Mouse (Mus musculus): ENCODE data around the gene Ddx3x. TPM values are rescaled to one million over a fixed set of nuclear protein-coding genes. Genes with fewer than 3 reads are reported as not detected.
A peak's percentile ranks its signal among the peaks of the same experiment; 100 is the strongest.

The Ddx3x gene
- polyA plus RNA-seq, 1 experiment from 2014 or later = 196 TPM

GRCm38 (mm10) chrX:13241426-13242319 lies 39.1 kb upstream of the Ddx3x start:
- peak overlapping the region; percentile 30 for H3K4me3 ChIP-seq (ENCODE audit: low read depth, low read length)
- H3K27ac ChIP-seq (ENCODE audit: low read depth, low read length) = peak overlapping the region; percentile 96
- peak; percentile 92 for DNase-seq (ENCODE audit: low spot score, missing footprints)
- H3K4me2 ChIP-seq = peak overlapping the region; percentile 57
- peak overlapping the region; percentile 74 for H3K9ac ChIP-seq (ENCODE audit: low read length)
- H3K27me3 ChIP-seq (ENCODE audit: control insufficient read depth, insufficient read depth, low read length) = peaks cover 4% of the 10 kb centered on the region
- H3K36me3 ChIP-seq (ENCODE audit: control insufficient read depth, insufficient read depth, low read length) = no peaks in the 10 kb centered on the region
- H3K9me3 ChIP-seq (ENCODE audit: control insufficient read depth, low read length) = no peaks in the 10 kb centered on the region
- WGBS = 13% methylated on average over 21 of the region's 21 CpGs
- peak; percentile 52 for ATAC-seq (ENCODE audit: low FRiP score)
- peaks cover 3% of the 10 kb centered on the region; the same call in 1 of the 2 replicates for H3K4me1 ChIP-seq (ENCODE audit: control insufficient read depth, insufficient read depth, low read length)

GRCm38 (mm10) chrX:13242320-13243096 lies 38.3 kb upstream of the Ddx3x start:
- peaks cover 3% of the 10 kb centered on the region; the same call in 1 of the 2 replicates for H3K4me1 ChIP-seq (ENCODE audit: control insufficient read depth, insufficient read depth, low read length)
- no peaks in the 10 kb centered on the region for H3K9me3 ChIP-seq (ENCODE audit: control insufficient read depth, low read length)
- peak overlapping the region; percentile 96 for H3K27ac ChIP-seq (ENCODE audit: low read depth, low read length)
- peak overlapping the region; percentile 57 for H3K4me2 ChIP-seq
- DNase-seq (ENCODE audit: low spot score, missing footprints) = peak; percentile 96
- H3K4me3 ChIP-seq (ENCODE audit: low read depth, low read length) = peak overlapping the region; percentile 30
- peaks cover 4% of the 10 kb centered on the region for H3K27me3 ChIP-seq (ENCODE audit: control insufficient read depth, insufficient read depth, low read length)
- peak; percentile 96 for ATAC-seq (ENCODE audit: low FRiP score)
- H3K36me3 ChIP-seq (ENCODE audit: control insufficient read depth, insufficient read depth, low read length) = no peaks in the 10 kb centered on the region
- H3K9ac ChIP-seq (ENCODE audit: low read length) = peak overlapping the region; percentile 74
- WGBS = 19% methylated on average over 24 of the region's 24 CpGs

DNA sequence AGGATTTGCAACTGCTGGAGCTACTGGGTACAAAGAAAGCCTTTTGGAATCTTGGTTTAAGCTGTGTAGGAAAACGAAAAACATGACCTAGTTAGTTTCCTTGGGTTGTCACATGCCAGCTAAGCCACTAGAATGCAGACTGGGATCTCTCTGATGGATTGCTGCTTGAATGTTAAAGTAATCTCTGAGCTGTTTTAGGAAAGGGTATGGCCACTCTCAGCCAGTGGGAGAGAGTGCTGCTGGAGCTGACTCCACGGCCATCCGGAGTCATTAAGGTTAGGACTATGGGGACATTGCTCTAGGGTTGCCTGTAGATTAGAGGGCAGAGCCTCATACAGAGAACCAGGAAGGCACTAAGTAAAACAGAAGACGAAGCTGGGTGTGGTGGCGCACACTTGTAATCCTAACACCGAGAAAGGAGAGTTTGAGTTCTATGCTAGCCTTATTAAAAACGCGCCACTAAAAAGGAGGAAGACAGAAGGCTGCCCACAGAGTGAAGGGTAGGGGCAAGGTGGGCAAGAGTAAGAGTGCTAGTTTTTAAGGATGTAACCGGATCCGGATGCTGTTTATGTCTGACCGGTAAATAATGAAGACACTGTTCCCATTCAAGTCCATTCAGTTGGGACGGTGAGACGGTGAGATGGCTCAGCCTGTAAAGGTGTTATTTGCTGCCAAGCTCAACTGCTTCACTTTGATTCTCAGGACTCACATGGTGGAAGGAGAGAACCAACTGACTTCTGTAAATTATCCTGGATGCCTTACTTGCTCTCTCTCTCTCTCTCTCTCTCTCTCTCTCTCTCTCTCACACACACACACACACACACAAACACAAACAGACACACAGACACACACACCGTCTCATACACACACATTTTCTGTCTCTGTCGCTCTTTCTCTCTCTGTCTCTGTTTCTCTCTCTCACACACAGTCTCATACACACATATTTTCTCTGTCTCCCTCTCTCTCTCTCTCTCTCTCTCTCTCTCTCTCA lies 37.3 kb upstream of the Ddx3x start:
- H3K4me1 ChIP-seq (ENCODE audit: control insufficient read depth, insufficient read depth, low read length) = peaks cover 3% of the 10 kb centered on the region; the same call in 1 of the 2 replicates
- H3K36me3 ChIP-seq (ENCODE audit: control insufficient read depth, insufficient read depth, low read length) = no peaks in the 10 kb centered on the region
- ATAC-seq (ENCODE audit: low FRiP score) = peak; percentile 65
- 30% methylated on average over 15 of the region's 15 CpGs for WGBS
- H3K9ac ChIP-seq (ENCODE audit: low read length) = peak overlapping the region; percentile 74
- peak overlapping the region; percentile 57 for H3K4me2 ChIP-seq
- H3K9me3 ChIP-seq (ENCODE audit: control insufficient read depth, low read length) = no peaks in the 10 kb centered on the region
- peak overlapping the region; percentile 96 for H3K27ac ChIP-seq (ENCODE audit: low read depth, low read length)
- DNase-seq (ENCODE audit: low spot score, missing footprints) = peak; percentile 87
- H3K4me3 ChIP-seq (ENCODE audit: low read depth, low read length) = peak overlapping the region; percentile 30
- peaks cover 4% of the 10 kb centered on the region for H3K27me3 ChIP-seq (ENCODE audit: control insufficient read depth, insufficient read depth, low read length)

- Histone ChIP-seq H3K4me2 (no peak overlapping the region), H3K9me3 (ENCODE audit: control insufficient read depth, low read length) (no peaks in the 10 kb centered on the region), H3K4me1 (ENCODE audit: control insufficient read depth, insufficient read depth, low read length) (peaks cover 3% of the 10 kb centered on the region; the same call in 1 of the 2 replicates), H3K27ac (ENCODE audit: low read depth, low read length) (no peak overlapping the region), H3K36me3 (ENCODE audit: control insufficient read depth, insufficient read depth, low read length) (no peaks in the 10 kb centered on the region), H3K27me3 (ENCODE audit: control insufficient read depth, insufficient read depth, low read length) (peaks cover 4% of the 10 kb centered on the region), H3K4me3 (ENCODE audit: low read depth, low read length) (no peak overlapping the region), H3K9ac (ENCODE audit: low read length) (no peak overlapping the region)
- DNase-seq (ENCODE audit: low spot score, missing footprints) (no peak), ATAC-seq (ENCODE audit: low FRiP score) (no peak)
These were observed 36.2 kb upstream of the Ddx3x start for GRCm38 (mm10) chrX:13244588-13244987.

DNA sequence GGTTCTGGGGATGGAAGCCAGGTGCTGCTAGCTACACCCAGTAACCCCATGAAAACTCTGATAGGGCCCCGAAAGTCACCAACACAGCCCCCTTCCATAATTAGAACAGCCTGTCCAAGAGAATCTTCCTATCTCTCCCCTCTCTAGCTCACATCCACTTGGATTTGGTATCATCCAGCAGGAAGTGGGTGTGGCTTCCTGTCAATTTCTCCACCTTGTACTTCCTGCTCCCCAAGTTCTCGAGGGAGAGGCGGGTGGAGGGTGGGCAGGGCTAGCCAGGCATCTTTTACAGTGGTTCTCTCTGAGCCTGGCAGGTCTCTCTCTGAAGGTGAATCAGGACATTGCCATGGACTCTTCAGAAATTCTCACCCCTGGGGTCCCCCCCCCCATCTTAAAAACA lies 35.7 kb upstream of the Ddx3x start:
- no peak overlapping the region for H3K4me2 ChIP-seq
- no peak overlapping the region for H3K4me3 ChIP-seq (ENCODE audit: low read depth, low read length)
- no peak overlapping the region for H3K9ac ChIP-seq (ENCODE audit: low read length)
- no peaks in the 10 kb centered on the region for H3K9me3 ChIP-seq (ENCODE audit: control insufficient read depth, low read length)
- peaks cover 4% of the 10 kb centered on the region for H3K27me3 ChIP-seq (ENCODE audit: control insufficient read depth, insufficient read depth, low read length)
- WGBS = 79% methylated on average over 3 of the region's 3 CpGs
- H3K36me3 ChIP-seq (ENCODE audit: control insufficient read depth, insufficient read depth, low read length) = no peaks in the 10 kb centered on the region
- ATAC-seq (ENCODE audit: low FRiP score) = no peak
- DNase-seq (ENCODE audit: low spot score, missing footprints) = no peak
- H3K4me1 ChIP-seq (ENCODE audit: control insufficient read depth, insufficient read depth, low read length) = peaks cover 3% of the 10 kb centered on the region; the same call in 1 of the 2 replicates
- no peak overlapping the region for H3K27ac ChIP-seq (ENCODE audit: low read depth, low read length)

- Histone ChIP-seq H3K9ac (ENCODE audit: low read length) (no peak overlapping the region), H3K27ac (ENCODE audit: low read depth, low read length) (no peak overlapping the region), H3K27me3 (ENCODE audit: control insufficient read depth, insufficient read depth, low read length) (peaks cover 3% of the 10 kb centered on the region), H3K4me3 (ENCODE audit: low read depth, low read length) (no peak overlapping the region), H3K4me2 (no peak overlapping the region), H3K36me3 (ENCODE audit: control insufficient read depth, insufficient read depth, low read length) (no peaks in the 10 kb centered on the region), H3K9me3 (ENCODE audit: control insufficient read depth, low read length) (no peaks in the 10 kb centered on the region), H3K4me1 (ENCODE audit: control insufficient read depth, insufficient read depth, low read length) (no peaks in the 10 kb centered on the region)
- no peak for ATAC-seq (ENCODE audit: low FRiP score)
- WGBS = 83% methylated on average over 4 of the region's 4 CpGs
- DNase-seq (ENCODE audit: low spot score, missing footprints) = no peak
These were observed 29.1 kb upstream of the Ddx3x start for GRCm38 (mm10) chrX:13251683-13252082.

DNA sequence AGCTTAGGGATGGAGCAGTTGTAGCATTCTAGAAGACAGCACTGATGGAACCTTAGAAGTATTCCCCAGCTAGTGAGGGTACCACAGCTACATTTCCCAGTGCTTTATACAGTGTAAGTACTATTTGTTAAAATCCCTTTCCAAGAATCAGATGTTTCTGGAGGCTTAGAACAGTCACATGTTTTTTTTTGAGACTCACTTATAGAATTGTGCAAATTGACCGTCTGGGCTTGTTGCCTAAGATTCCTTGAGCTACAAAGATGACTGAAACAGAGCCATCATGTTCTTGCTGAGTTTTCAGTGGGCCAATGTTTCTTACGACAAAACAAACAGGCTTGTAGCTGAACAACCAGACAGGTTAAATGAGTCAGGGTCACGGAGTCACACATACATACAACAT lies 26.5 kb upstream of the Ddx3x start:
- DNase-seq (ENCODE audit: low spot score, missing footprints) (no peak), ATAC-seq (ENCODE audit: low FRiP score) (no peak)
- H3K4me2 ChIP-seq = no peak overlapping the region
- H3K4me1 ChIP-seq (ENCODE audit: control insufficient read depth, insufficient read depth, low read length) = no peaks in the 10 kb centered on the region
- H3K27ac ChIP-seq (ENCODE audit: low read depth, low read length) = no peak overlapping the region
- WGBS = 89% methylated on average over 3 of the region's 3 CpGs
- H3K36me3 ChIP-seq (ENCODE audit: control insufficient read depth, insufficient read depth, low read length) = no peaks in the 10 kb centered on the region
- H3K9me3 ChIP-seq (ENCODE audit: control insufficient read depth, low read length) = no peaks in the 10 kb centered on the region
- no peak overlapping the region for H3K9ac ChIP-seq (ENCODE audit: low read length)
- no peak overlapping the region for H3K4me3 ChIP-seq (ENCODE audit: low read depth, low read length)
- peaks cover 3% of the 10 kb centered on the region for H3K27me3 ChIP-seq (ENCODE audit: control insufficient read depth, insufficient read depth, low read length)

DNA sequence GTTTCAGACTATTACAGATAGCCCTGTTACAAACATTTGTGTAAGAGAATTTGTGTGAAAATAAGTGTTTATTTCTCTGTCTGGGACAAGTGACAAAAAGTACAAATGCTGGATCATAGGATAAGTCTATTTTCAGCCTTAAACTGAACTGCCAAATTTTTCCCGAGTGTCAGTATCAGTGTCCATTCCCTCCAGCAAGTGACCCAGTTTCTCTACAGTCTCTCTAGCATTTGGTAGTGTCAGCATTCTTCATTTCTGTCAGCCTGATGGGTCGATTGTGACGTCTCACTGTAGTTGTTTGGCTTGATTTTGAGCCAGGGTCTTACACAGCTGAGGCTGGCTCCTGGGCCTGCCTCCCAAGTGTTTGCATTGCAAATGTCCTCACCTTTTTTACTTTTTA lies 17.4 kb upstream of the Ddx3x start:
- no peak overlapping the region for H3K9ac ChIP-seq (ENCODE audit: low read length)
- H3K4me3 ChIP-seq (ENCODE audit: low read depth, low read length) = no peak overlapping the region
- no peak overlapping the region for H3K4me2 ChIP-seq
- no peak overlapping the region for H3K27ac ChIP-seq (ENCODE audit: low read depth, low read length)
- H3K4me1 ChIP-seq (ENCODE audit: control insufficient read depth, insufficient read depth, low read length) = no peaks in the 10 kb centered on the region
- DNase-seq (ENCODE audit: low spot score, missing footprints) (no peak), ATAC-seq (ENCODE audit: low FRiP score) (no peak)
- no peaks in the 10 kb centered on the region for H3K36me3 ChIP-seq (ENCODE audit: control insufficient read depth, insufficient read depth, low read length)
- H3K9me3 ChIP-seq (ENCODE audit: control insufficient read depth, low read length) = no peaks in the 10 kb centered on the region
- no peaks in the 10 kb centered on the region for H3K27me3 ChIP-seq (ENCODE audit: control insufficient read depth, insufficient read depth, low read length)
- WGBS = 67% methylated on average over 3 of the region's 3 CpGs
